Mouse (Mus musculus): ENCODE data around the gene Ntf5. TPM values are rescaled to one million over a fixed set of nuclear protein-coding genes. Genes with fewer than 3 reads are reported as not detected.
"Not testable (repeated sequence)": the region's sequence is repeated elsewhere in the genome, so short reads cannot be mapped to it uniquely, and the experiment has no call there.

The Ntf5 gene
- polyA plus RNA-seq, 1 experiment from 2014 or later = 1.5 TPM

DNA sequence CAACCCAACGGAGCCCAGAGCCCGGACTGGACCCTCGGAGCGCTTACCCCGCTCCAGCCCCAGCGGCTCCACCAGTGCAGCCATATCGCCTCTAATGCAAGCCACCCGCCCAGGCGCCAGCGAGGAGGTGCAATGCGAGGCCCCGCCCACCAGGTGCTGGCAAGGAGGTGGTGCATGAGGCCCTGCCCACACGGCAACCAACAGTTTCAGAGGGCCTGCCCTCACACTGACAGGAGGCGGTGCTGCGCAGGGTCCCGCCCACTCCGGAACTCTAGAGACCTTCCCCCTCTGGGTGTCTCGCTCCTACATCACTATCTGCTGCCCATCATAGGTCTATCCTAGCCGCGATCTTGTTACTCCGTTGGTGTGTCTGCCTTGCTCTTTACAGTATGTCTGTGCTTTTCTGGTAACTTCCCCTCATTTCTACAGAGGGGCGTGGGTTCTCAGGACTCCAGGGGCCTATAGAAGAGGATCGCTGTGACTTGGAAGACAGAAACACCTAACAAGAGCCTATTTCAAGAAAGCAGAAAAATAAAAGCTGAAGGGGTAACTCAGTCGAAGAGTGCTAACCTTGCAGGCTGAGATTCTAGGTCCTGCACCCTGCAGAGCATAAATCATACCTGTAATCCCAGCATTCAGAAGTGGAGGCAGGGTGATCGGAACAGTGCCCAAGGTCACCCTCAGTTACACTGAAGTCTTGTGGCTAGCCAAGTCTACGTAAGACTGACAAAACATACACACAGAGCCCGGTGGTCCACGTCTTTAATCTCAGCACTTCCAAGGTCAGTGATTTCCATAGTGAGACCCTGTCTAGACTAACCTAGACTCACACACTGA is 42.8 kb upstream of the Ntf5 start, which contains the start of gene Lin7b:
TSS of gene Lin7b (minus strand) at position 109 of the 837 bp plus-strand sequence.
- 7% methylated on average over 27 of the region's 28 CpGs for WGBS
- Histone ChIP-seq H3K36me3 (ENCODE audit: insufficient read depth, low read length) (peaks cover 15% of the 10 kb centered on the region), H3K9ac (replicated peaks; ENCODE audit: low read length) (peak within 1 kb of the TSS; percentile 22), H3K4me1 (ENCODE audit: insufficient read depth, low read length) (peaks cover 28% of the 10 kb centered on the region), H3K9me3 (ENCODE audit: low read length) (no peaks in the 10 kb centered on the region), H3K4me2 (replicated peaks; ENCODE audit: low read depth, low read length) (peak within 1 kb of the TSS; percentile 96), H3K27ac (ENCODE audit: low read length) (no peak within 1 kb of the TSS), H3K4me3 (ENCODE audit: low read length) (peak within 1 kb of the TSS; percentile 59), H3K27me3 (ENCODE audit: insufficient read depth, low read length) (peaks cover 24% of the 10 kb centered on the region)
- ATAC-seq (ENCODE audit: low FRiP score, low TSS enrichment) = peak; percentile 79

- ATAC-seq (ENCODE audit: low FRiP score, low TSS enrichment) = no peak
- H3K9ac ChIP-seq (replicated peaks; ENCODE audit: low read length) = no peak overlapping the region
- peaks cover 16% of the 10 kb centered on the region for H3K27me3 ChIP-seq (ENCODE audit: insufficient read depth, low read length)
- H3K4me2 ChIP-seq (replicated peaks; ENCODE audit: low read depth, low read length) = no peak overlapping the region
- peaks cover 20% of the 10 kb centered on the region for H3K4me1 ChIP-seq (ENCODE audit: insufficient read depth, low read length)
- peaks cover 31% of the 10 kb centered on the region for H3K36me3 ChIP-seq (ENCODE audit: insufficient read depth, low read length)
- 83% methylated on average over 5 of the region's 5 CpGs for WGBS
- H3K4me3 ChIP-seq (ENCODE audit: low read length) = no peak overlapping the region
- no peaks in the 10 kb centered on the region for H3K9me3 ChIP-seq (ENCODE audit: low read length)
- no peak overlapping the region for H3K27ac ChIP-seq (ENCODE audit: low read length)
Observed at GRCm38 (mm10) chr7:45372371-45372770, 41.1 kb upstream of the Ntf5 start.

GRCm38 (mm10) chr7:45374620-45375019 is 38.9 kb upstream of the Ntf5 start:
- peaks cover 54% of the 10 kb centered on the region for H3K36me3 ChIP-seq (ENCODE audit: insufficient read depth, low read length)
- WGBS = 91% methylated on average over 8 of the region's 8 CpGs

GRCm38 (mm10) chr7:45376057-45376456 is 37.4 kb upstream of the Ntf5 start:
- Histone ChIP-seq H3K36me3 (ENCODE audit: insufficient read depth, low read length) (peaks cover 67% of the 10 kb centered on the region), H3K9me3 (ENCODE audit: low read length) (no peaks in the 10 kb centered on the region), H3K27me3 (ENCODE audit: insufficient read depth, low read length) (no peaks in the 10 kb centered on the region), H3K4me1 (ENCODE audit: insufficient read depth, low read length) (0 out of 2 replicates have a peak, but pooled peaks cover under 1% of the 10 kb centered on the region), H3K4me2 (replicated peaks; ENCODE audit: low read depth, low read length) (no peak overlapping the region), H3K27ac (ENCODE audit: low read length) (no peak overlapping the region), H3K4me3 (ENCODE audit: low read length) (no peak overlapping the region), H3K9ac (replicated peaks; ENCODE audit: low read length) (no peak overlapping the region)
- WGBS = 90% methylated on average over 1 of the region's 1 CpGs
- ATAC-seq (ENCODE audit: low FRiP score, low TSS enrichment) = no peak

More at GRCm38 (mm10) chr7:45374620-45375019, 38.9 kb upstream of the Ntf5 start:
- Histone ChIP-seq H3K4me3 (ENCODE audit: low read length) (no peak overlapping the region), H3K9ac (replicated peaks; ENCODE audit: low read length) (no peak overlapping the region), H3K9me3 (ENCODE audit: low read length) (no peaks in the 10 kb centered on the region), H3K27me3 (ENCODE audit: insufficient read depth, low read length) (peaks cover 3% of the 10 kb centered on the region), H3K4me1 (ENCODE audit: insufficient read depth, low read length) (peaks cover 11% of the 10 kb centered on the region; the same call in 1 of the 2 replicates), H3K27ac (ENCODE audit: low read length) (no peak overlapping the region), H3K4me2 (replicated peaks; ENCODE audit: low read depth, low read length) (no peak overlapping the region)
- no peak for ATAC-seq (ENCODE audit: low FRiP score, low TSS enrichment)

DNA sequence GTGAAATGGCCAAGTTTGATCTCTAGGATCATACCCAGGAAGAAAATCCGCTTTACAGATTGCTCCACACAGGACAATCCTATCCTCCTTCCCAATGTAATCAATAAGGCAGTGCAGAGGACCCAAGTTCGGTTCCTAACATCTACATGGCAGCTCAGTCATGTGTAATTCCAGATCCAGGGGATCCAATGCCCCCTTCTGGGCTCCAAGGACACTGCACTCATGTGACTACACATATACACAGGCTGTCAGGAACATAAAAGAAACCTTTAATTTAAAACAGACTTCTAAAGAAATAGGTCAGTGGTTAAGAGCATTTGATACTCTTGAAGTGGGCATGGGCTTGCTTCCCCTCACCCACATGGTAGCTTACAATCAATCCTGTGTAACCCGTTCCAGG is 27.4 kb upstream of the Ntf5 start:
- no peak overlapping the region for H3K4me3 ChIP-seq (ENCODE audit: low read length)
- no peaks in the 10 kb centered on the region for H3K9me3 ChIP-seq (ENCODE audit: low read length)
- no peaks in the 10 kb centered on the region for H3K27me3 ChIP-seq (ENCODE audit: insufficient read depth, low read length)
- no peak overlapping the region for H3K9ac ChIP-seq (replicated peaks; ENCODE audit: low read length)
- no peak for ATAC-seq (ENCODE audit: low FRiP score, low TSS enrichment)
- peaks cover 95% of the 10 kb centered on the region for H3K36me3 ChIP-seq (ENCODE audit: insufficient read depth, low read length)
- no peak overlapping the region for H3K4me2 ChIP-seq (replicated peaks; ENCODE audit: low read depth, low read length)
- WGBS = 82% methylated on average over 3 of the region's 3 CpGs
- no peaks in the 10 kb centered on the region for H3K4me1 ChIP-seq (ENCODE audit: insufficient read depth, low read length)
- H3K27ac ChIP-seq (ENCODE audit: low read length) = no peak overlapping the region

DNA sequence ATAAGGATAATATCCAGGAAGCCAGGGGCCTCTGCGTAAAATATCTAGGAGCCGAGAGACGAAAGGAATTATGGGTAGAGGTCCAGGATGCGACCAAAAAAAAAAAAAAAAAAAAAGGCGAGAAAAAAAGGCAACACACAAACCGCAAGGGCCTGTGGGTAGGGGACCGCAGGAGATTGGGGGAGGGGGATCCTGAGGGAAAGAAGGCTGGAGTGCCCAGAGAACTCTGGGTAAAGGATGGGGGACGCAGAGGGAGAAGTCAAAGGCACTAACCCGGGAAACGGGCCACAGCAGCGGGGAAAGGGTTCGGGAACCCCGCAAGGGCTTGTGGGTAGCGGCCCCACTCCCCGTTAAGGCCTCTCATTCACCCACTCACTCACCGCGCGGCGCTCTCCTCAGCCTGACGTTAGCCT is 18.4 kb upstream of the Ntf5 start:
- no peaks in the 10 kb centered on the region for H3K9me3 ChIP-seq (ENCODE audit: low read length)
- peak; percentile 81 for ATAC-seq (ENCODE audit: low FRiP score, low TSS enrichment)
- H3K9ac ChIP-seq (replicated peaks; ENCODE audit: low read length) = peak overlapping the region; percentile 97
- peaks cover 23% of the 10 kb centered on the region for H3K36me3 ChIP-seq (ENCODE audit: insufficient read depth, low read length)
- peak overlapping the region; percentile 99 for H3K4me2 ChIP-seq (replicated peaks; ENCODE audit: low read depth, low read length)
- peak overlapping the region; percentile 98 for H3K27ac ChIP-seq (ENCODE audit: low read length)
- 0% methylated on average over 18 of the region's 20 CpGs for WGBS
- no peaks in the 10 kb centered on the region for H3K27me3 ChIP-seq (ENCODE audit: insufficient read depth, low read length)
- H3K4me3 ChIP-seq (ENCODE audit: low read length) = peak overlapping the region; percentile 88
- H3K4me1 ChIP-seq (ENCODE audit: insufficient read depth, low read length) = peaks cover 18% of the 10 kb centered on the region

DNA sequence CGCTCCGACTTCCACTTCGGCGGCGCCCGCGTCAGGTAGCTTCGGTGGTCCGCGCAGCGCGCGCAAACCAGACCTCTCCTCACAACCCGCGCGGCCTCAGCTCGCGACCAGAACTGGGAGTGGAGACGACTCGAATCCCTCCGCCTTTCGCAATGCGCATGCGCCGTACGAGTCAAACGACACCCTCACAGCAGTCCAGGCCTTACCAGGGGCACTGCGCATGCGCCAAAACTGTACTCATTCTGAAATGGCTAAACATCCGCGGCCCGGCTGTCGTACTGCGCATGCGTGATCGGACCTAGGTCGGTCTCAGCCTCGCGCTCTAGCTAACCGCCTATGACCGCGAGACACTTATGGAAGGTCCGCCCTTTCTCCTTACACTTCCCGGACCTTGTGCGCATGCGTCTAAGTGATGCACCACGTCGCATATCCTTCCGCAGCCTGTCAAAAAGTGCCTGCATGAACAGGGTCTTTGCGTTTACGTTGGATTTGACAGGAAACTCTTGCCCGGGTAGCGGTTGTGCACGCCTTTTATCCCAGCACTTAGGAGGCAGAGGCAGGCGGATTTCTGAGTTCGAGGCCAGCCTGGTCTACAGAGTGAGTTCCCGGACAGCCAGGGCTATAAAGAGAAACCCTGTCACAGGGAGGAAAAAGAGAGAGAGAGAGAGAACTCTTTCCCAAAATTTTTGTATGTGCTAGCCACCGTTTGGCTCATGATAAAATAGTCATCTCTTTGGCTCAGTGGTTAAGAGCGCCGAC is 17.7 kb upstream of the Ntf5 start, which contains the start of gene Snrnp70:
TSS of gene Snrnp70 (minus strand) at position 165 of the 759 bp plus-strand sequence.
- under 1% methylated on average over 60 of the region's 60 CpGs for WGBS
- Histone ChIP-seq H3K9ac (replicated peaks; ENCODE audit: low read length) (peak within 1 kb of the TSS; percentile 97), H3K4me3 (ENCODE audit: low read length) (peak within 1 kb of the TSS; percentile 88), H3K27me3 (ENCODE audit: insufficient read depth, low read length) (no peaks in the 10 kb centered on the region), H3K36me3 (ENCODE audit: insufficient read depth, low read length) (peaks cover 17% of the 10 kb centered on the region), H3K27ac (ENCODE audit: low read length) (peak within 1 kb of the TSS; percentile 98), H3K4me1 (ENCODE audit: insufficient read depth, low read length) (peaks cover 18% of the 10 kb centered on the region), H3K9me3 (ENCODE audit: low read length) (no peaks in the 10 kb centered on the region), H3K4me2 (replicated peaks; ENCODE audit: low read depth, low read length) (peak within 1 kb of the TSS; percentile 99)
- peak; percentile 98 for ATAC-seq (ENCODE audit: low FRiP score, low TSS enrichment)

DNA sequence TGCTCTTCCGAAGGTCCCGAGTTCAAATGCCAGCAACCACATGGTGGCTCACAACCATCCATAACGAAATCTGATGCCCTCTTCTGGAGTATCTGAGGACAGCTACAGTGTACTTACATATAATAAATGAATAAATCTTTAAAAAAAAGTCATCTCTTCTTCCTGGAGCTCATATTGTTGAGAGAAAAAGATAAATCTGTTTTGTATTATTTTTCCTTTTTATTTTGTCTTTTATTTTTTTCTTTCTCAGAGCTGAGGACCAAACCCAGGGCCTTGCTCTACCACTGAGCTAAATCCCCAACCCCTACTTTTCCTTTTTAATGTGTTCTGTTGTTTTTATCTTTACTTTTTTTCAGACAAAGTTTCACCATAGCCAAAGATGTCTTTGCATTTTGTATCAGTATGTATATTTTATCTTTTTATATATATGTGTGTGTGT is 17.1 kb upstream of the Ntf5 start:
- Histone ChIP-seq H3K36me3 (ENCODE audit: insufficient read depth, low read length) (peaks cover 13% of the 10 kb centered on the region), H3K4me2 (replicated peaks; ENCODE audit: low read depth, low read length) (peak overlapping the region; percentile 70), H3K4me3 (ENCODE audit: low read length) (peak overlapping the region; percentile 88), H3K4me1 (ENCODE audit: insufficient read depth, low read length) (peaks cover 18% of the 10 kb centered on the region), H3K9ac (replicated peaks; ENCODE audit: low read length) (peak overlapping the region; percentile 65), H3K27ac (ENCODE audit: low read length) (peak overlapping the region; percentile 77; the same call in 1 of the 2 replicates)
- H3K9me3 ChIP-seq (ENCODE audit: low read length); H3K27me3 ChIP-seq (ENCODE audit: insufficient read depth, low read length): not testable (repeated sequence)
- ATAC-seq (ENCODE audit: low FRiP score, low TSS enrichment) = peak; percentile 18; the same call in 1 of the 2 replicates
- WGBS = 4% methylated on average over 3 of the region's 3 CpGs

- H3K9me3 ChIP-seq (ENCODE audit: low read length) = no peaks in the 10 kb centered on the region
- no peak for ATAC-seq (ENCODE audit: low FRiP score, low TSS enrichment)
- no peak overlapping the region for H3K4me2 ChIP-seq (replicated peaks; ENCODE audit: low read depth, low read length)
- 77% methylated on average over 2 of the region's 2 CpGs for WGBS
- H3K4me3 ChIP-seq (ENCODE audit: low read length) = no peak overlapping the region
- H3K27ac ChIP-seq (ENCODE audit: low read length) = no peak overlapping the region
- peaks cover 10% of the 10 kb centered on the region for H3K36me3 ChIP-seq (ENCODE audit: insufficient read depth, low read length)
- H3K4me1 ChIP-seq (ENCODE audit: insufficient read depth, low read length) = peaks cover 18% of the 10 kb centered on the region
- H3K27me3 ChIP-seq (ENCODE audit: insufficient read depth, low read length) = no peaks in the 10 kb centered on the region
- 0 out of 2 replicates have a peak overlapping the region, but pooled peaks have one; percentile 16 for H3K9ac ChIP-seq (replicated peaks; ENCODE audit: low read length)
Observed at GRCm38 (mm10) chr7:45396787-45397186, 16.7 kb upstream of the Ntf5 start.

All from kidney, embryonic 16.5 days (tissue).